Mouse (Mus musculus) kidney, postnatal 36 days (tissue): ENCODE data around the gene Sez6l.
"Not testable (repeated sequence)": the region's sequence is repeated elsewhere in the genome, so short reads cannot be mapped to it uniquely, and the experiment has no call there.

Experiments used
- DNase-seq, 2 experiments: peaks; one replicate each; pipeline ENCODE4 v3.0.0; 2021 to 2022; ENCODE audit warnings: mixed read lengths in 2 of 2

Gene Sez6l

GRCm38 (mm10) chr5:112428944-112429343, 148.0 kb downstream of the Sez6l start:
- DNase-seq: peak; percentile 46 to 80

DNA sequence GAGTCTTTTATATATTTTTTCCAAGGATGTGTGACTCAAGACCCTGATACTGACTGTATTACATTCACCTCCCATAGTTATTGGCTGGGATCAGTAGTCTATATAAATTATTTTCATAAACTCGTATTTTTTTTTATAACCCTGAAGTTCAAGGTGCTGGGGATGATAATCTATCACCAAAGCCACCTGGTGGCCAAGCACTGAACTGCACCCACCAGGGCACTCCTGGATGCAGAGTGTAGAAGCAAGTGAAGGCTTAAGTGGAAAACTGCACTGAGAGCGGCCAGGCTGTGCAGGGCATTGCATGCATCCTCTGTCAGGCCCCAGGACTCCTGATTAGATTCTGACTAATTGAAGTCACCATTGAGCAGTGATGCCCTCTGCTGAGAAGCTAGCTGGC, 149.7 kb downstream of the Sez6l start:
- peak; percentile 45 to 84 for DNase-seq

DNA sequence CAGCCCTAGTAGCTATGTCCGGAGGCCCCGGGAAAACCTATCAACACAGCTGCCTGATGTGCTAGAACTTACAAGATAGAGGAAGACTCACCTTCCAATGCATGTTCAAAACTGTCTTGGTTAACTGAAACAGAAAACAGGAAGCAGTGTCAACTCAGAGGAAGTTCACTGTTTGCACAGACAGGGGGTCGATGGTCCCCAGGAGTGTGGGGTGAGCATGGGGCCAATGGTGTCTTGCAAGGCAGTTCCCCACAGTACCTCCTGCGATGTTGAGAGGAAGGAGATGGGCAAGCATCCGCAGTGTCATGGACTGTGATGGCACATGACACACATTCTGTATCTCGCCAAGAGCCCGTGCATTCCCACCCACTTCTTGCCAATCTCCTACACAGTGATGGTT, 150.3 kb downstream of the Sez6l start:
- DNase-seq: no peak

DNA sequence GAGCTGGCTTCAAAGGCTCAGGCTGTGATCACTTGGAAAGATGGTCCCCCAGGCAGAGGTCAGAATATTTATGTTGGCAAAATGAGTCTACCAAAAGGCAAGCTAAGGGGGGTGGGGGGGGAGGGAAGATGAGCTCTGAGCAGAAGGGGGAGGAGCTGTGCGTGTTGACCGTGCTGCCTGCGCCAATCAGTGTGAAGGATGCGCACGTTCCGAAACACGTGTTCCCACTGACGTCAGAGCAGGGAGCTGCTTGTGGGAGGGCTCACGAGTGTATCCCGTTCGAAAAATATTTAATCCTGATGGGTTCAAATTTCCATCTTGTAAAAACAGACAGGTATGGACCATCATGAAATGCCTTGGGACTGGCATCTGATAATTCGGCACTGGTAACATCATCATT, 157.4 kb downstream of the Sez6l start:
- DNase-seq: no peak

DNA sequence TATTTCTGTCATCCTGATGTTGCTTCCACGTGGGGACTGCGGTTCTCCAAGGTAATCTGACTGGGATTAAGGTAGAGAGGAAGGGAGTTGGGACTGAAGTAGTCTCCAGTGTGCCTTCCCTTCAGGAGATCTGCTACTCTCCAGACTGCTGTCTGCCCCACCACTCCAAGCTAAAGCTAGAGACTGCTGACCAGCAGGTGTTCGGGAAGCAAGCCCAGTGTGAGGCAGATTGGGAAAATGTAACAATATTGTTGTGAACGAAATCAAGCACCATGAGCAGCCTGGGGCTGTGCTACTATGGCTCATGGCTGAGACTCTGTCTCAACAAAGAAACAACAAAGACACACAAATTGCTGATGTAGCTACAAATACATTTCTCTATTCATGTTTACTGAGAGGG, 159.0 kb downstream of the Sez6l start:
- no peak for DNase-seq

DNA sequence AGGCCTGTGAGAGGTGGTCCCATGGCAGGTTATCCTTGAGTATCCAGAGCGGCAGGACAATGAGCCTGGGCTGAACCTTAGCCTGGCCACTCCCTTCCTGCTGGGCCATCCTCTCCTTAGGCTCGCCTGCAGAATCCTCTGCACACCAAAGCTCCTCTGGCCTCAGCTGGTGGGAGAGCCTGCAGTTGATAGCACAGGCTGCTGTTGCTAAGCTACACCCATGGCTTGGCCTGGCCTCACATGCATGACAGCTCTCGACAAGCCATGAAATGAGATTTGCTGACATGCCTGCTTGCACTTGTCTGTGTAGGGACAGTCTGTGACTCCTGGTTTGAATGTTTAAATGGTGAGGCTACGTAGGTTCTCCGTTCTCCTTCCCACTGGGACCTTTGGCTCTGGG, 160.3 kb downstream of the Sez6l start:
- DNase-seq: no peak

DNA sequence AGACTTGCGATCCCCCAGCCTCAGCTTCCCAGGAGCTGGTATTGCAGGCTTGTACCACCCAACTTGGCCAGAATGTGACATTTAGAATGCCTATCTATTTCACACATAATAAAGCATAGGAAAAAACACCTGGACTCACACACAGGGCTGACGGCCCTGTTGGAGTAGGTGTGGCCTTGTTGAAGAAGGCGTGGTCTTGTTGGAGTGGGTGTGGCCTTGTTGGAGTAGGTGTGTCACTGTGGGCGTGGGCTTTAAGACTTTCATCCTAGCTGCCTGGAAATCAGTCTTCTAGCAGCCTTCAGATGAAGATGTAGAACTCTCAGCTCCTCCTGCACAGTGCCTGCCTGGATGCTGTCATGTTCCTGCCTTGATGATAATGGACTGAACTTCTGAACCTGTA, 164.2 kb downstream of the Sez6l start:
- not testable (repeated sequence) for DNase-seq

DNA sequence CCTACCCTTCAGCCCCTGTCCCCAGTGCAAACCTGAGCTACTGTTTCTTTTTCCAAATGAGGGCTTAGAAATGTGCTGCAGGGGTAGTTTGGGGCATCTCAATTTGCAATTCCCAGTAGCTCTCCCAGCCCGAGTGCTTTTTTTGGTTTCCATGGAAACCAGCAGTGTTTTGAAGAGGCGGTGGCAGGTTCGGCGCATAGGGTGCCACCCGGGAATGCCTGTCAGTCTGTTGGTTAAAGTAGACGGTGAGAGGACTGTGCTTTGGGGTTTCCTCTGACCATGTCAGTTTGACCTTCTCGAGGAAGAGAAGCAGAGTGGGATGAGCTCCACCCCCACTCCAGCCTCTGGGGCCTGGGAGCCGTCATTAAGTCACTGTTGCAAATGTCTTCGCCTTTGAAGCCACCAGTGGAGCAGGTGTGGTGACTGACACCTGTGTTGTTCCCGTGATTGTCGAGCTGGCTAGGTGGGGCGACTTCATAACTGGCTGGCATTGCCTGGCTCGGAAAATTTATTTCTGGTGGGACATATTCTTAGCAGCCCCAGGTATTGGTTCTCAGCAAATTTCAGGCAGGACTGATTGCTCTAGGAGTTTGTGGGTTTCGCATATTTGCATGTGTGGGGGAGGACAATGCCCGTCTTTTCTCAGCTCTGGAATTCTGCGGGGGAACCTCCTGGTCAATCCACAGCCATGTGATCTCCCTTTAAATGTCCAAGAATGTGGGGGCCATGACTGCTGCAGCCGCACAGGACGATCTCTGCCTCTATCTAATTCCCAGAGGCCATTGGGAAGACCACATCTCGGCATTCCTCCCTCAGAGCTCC, 165.3 kb downstream of the Sez6l start:
- no peak for DNase-seq

GRCm38 (mm10) chr5:112411072-112411471, 165.9 kb downstream of the Sez6l start:
- DNase-seq: no peak

DNA sequence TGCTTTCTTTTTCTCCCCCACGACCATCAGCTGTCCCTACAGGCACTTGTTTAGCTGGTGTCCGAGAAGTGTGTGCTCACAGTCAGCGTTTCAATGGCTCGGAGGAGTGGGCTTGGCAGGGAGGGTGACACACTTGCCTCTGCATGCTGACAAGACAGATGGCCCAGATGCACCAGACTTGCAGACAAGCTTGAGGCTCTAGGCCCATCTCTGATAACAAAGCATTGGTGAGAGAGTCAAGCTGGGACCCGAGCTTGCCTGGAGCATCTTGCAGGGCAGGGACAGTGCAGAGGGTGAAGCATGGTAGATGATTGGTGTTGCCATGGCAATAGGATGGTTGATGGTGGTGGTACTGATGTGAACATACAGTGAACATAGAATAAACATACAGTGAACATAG, 167.7 kb downstream of the Sez6l start:
- no peak for DNase-seq

GRCm38 (mm10) chr5:112406017-112406416, 171.0 kb downstream of the Sez6l start:
- no peak for DNase-seq

DNA sequence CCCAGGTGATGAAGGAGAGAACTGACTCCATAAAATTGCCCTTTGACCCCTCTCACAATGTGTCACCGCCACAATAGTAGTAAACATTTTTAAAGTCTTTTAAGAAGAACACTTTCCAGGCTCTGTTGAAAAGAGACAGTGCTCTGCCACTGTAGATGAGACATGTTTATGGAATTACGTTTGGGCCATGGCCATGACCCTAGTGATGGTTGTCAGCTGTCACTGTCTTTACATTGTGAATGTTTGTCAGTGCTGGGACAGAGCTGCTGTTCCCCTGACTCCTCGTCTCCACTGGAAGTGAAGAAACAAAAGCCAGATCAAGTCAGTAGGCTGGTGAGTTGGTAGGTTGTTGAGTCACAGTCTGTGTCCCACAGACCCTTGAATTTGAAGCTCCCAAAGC, 174.5 kb downstream of the Sez6l start:
- no peak for DNase-seq

DNA sequence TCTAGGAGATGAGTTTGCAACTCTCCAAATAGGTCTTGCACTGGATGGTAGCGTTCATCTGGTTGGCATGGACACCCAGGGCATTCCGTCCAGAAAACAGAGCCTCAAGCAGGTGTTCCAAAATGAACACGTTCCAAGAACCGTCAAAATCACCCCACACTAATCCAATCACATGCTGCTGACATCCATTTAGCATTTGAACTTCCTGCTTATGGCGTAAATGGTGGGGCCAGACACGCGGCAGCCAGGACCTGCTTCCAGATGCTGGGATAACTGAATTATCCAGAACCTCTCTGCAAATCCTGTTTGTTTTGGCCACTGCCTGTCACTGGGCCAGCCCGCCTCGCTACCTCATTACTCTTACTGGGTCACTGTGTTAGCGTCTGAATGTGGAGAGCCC, 177.7 kb downstream of the Sez6l start:
- DNase-seq: no peak

DNA sequence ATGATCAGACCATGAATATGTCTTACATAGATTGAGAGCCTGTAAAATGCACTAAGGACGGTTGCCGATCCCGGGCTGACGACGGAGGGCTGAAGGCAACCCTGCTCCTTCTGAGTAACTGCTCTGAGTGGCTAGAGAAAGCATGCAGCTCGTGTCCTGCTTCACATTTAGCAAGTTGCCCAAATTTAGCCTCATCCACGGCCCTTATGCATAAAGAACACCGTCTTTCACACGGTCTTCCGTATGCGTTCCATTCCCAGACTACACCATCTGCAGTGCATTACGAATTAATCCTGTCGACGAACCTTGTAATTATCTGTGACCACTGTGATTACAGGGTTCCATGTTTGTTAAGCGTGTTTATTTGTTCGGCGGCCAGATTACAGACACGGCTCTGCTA, 180.9 kb downstream of the Sez6l start:
- no peak for DNase-seq

- peak in 1 of 2 experiments; percentile 14 for DNase-seq
These were observed 182.1 kb downstream of the Sez6l start, which contains the start of gene Asphd2 for GRCm38 (mm10) chr5:112394779-112395443. TSS of gene Asphd2 (minus strand) at chr5:112394866.

DNA sequence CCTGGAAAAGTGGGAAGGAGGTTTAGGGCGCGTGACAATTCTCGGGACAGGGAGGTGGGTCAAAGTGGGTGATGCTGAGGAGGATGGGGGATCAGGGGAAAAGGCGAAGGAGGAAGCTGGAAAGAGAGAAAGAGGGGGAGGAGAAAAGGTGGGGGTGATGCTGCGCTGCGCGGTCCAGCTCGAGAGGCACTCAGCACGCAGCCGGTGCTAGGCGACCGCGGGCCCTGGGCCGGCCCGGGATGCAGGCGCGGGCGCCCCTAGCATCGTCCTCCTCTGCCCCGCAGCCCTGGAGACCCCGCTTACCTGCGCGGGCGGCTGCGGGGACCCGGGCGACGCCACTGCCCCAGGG, 182.6 kb downstream of the Sez6l start:
- DNase-seq: no peak

DNA sequence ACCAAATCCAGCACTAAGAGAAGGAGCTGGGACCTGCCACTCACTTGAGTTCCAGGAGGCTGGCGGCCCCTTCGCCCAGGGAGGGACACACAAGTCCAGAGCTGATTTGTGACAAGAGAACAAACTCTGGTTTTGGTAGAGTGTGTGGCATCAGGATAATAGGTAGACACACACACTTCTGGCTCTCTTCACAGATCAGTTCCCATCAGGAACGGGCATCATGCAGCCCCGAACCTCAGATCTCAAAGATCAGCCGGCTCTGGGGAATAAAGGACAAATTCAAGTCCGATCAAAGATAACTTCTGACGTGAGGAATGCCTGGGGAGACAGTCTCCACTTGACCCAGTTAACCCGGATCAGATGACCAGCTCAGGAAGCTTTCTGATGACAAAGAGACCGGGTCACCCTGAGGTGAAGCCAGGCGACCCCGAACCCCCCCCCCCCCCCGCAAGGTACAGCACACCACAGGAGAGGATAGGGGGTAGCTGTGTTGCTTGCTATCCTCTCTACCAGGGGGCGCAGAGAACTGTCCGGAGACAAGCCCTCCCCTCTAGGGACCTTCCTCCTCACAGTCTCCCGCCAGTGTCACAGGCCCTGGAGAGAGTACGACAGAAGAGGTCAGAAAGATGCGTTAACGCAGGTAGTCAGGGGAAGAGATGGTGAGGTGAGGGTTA, 183.1 kb downstream of the Sez6l start:
- no peak for DNase-seq

DNA sequence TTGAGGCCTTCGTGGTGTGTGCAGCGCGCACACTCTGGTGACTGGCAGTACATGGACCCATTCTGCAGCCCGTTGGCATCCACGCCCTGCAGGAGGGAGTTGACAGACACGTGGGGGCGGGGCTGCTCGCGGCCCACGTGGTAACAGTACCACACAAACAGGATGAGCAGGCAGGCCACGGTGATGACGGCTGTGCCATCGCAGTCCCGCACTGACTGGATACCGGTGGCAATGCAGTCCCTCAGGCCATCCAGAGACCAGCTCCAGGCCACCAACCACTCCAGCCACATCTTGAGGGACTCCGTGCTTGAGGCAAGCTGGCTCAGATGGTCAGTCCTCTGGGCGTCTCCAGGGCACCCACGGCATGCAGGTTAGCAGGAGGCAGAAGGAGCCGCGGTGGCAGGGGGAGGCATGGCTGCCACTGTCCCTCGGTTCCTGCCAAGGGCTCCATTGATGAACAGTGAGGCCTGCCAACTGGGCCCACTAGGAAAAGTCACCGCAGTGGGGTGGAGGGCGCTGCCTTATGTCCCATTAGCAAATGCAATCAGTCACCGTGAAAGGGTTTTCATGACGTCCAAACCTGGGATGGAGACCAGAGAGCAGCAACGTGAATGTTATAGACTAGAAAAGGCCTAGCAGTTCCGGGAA, 185.2 kb downstream of the Sez6l start:
- no peak for DNase-seq

GRCm38 (mm10) chr5:112391002-112391401, 186.0 kb downstream of the Sez6l start:
- DNase-seq: no peak

DNA sequence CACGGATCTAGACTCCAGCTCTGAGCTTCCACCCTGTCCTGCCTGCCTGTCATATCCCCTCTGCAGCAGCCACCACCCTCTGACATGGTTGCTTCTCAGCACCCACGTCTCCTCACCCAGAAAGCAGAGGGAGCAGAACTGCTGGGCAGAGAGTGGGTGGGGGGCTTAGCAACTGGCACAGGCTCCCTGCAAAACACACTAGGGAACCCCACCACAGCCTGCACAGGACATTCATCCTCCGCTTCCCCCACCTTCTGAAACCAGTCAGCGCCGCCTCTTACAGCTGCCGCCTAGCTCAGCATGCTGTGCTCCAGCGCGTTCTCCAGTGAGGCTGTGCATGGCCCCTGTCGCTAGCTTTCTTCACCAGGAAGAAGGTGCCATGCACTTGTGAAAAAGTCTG, 187.6 kb downstream of the Sez6l start:
- DNase-seq: no peak

DNA sequence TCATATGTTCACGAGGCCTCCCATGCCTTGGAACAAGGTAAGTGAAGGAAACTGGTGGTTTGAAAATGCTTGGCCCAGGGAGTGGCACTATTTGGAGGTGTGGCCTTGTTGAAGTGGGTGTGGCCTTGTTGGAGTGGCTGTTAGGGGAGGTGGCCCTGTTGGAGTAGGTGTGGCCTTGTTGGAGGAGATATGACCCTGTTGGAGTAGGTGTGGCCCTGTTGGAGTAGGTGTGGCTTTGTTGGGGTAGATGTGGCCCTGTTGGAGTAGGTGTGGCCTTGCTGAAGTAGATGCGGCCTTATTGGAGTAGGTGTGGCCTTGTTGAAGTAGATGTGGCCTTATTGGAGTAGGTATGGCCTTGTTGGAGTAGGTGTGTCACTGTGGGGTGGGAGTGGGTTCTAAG, 191.0 kb downstream of the Sez6l start:
- no peak for DNase-seq

GRCm38 (mm10) chr5:112384805-112385472, 192.0 kb downstream of the Sez6l start:
- no peak for DNase-seq
